Mouse (Mus musculus) forebrain, embryonic 11.5 days (tissue): ENCODE measurements around the gene Rnf115. TPM values are rescaled to one million over a fixed set of nuclear protein-coding genes. Genes with fewer than 3 reads are reported as not detected.

Experiments
- ATAC-seq: fragments of 200-750 bp; cut with Nextera tagmentation; replicated peaks from 2 replicates; pipeline ENCODE4 v1.8.0; 2017; ENCODE audit warnings: moderate TSS enrichment; ENCODE audit not compliant: low FRiP score
- DNase-seq: peaks from one replicate; pipeline ENCODE4 v3.0.0-alpha.2; 2017; ENCODE audit warnings: low spot score
- H3K27ac ChIP-seq: fragments of 300-500 bp; sonication (generic); 2 replicates; pipeline ENCODE4 v1.5.1; 2014; ENCODE audit warnings: low read depth, low read length
- H3K27me3 ChIP-seq: fragments of 300-500 bp; sonication (generic); 2 replicates; pipeline ENCODE4 v1.6.1; 2014; ENCODE audit warnings: mild to moderate bottlenecking, low read length, mixed read lengths; ENCODE audit not compliant: control insufficient read depth, insufficient read depth
- H3K36me3 ChIP-seq: fragments of 300-500 bp; sonication (generic); 2 replicates; pipeline ENCODE4 v1.6.1; 2014; ENCODE audit warnings: mild to moderate bottlenecking, low read length, moderate library complexity, mixed read lengths; ENCODE audit not compliant: control insufficient read depth, insufficient read depth
- H3K4me1 ChIP-seq: fragments of 300-500 bp; sonication (generic); replicated peaks from 2 replicates; pipeline ENCODE4 v1.6.1; 2014; ENCODE audit warnings: low read length, mixed read lengths; ENCODE audit not compliant: control insufficient read depth, insufficient read depth
- H3K4me2 ChIP-seq: fragments of 300-500 bp; sonication (generic); 2 replicates; pipeline ENCODE4 v1.6.1; 2014; ENCODE audit warnings: low read depth, mild to moderate bottlenecking, low read length, moderate library complexity, mixed read lengths; ENCODE audit not compliant: severe bottlenecking
- H3K4me3 ChIP-seq: fragments of 300-500 bp; sonication (generic); 2 replicates; pipeline ENCODE4 v1.5.1; 2014; ENCODE audit warnings: low read depth, low read length
- H3K9ac ChIP-seq: fragments of 300-500 bp; sonication (generic); 2 replicates; pipeline ENCODE4 v1.6.1; 2014; ENCODE audit warnings: low read length
- H3K9me3 ChIP-seq: fragments of 300-500 bp; sonication (generic); 2 replicates; pipeline ENCODE4 v1.6.1; 2016; ENCODE audit warnings: low read length, mixed read lengths; ENCODE audit not compliant: control insufficient read depth
- WGBS: fragments of 180-500 bp; shearing (Covaris S2); extraction: QIAGEN DNeasy Blood & Tissue Kit; methylation state at CpG from one replicate; pipeline ENCODE4 v1.1.7; 2014; 5-methylcytosine and 5-hydroxymethylcytosine counted together
- polyA plus RNA-seq: library from polyadenylated mRNA; unstranded; fragments of >200 nt; fragmentation: Nextera tagmentation; extraction: Ambion mirVana; gene quantifications from 2 replicates; pipeline ENCODE4 v1.2.1, GENCODE M21; 2014

Rnf115 gene
- polyA plus RNA-seq, 1 experiment from 2014 or later, result 95.3 TPM

- H3K36me3 ChIP-seq, result no peaks in the 10 kb centered on the region
- no peak overlapping the region for H3K4me3 ChIP-seq
- no peaks in the 10 kb centered on the region for H3K9me3 ChIP-seq
- no peak overlapping the region for H3K27ac ChIP-seq
- DNase-seq (no peak), ATAC-seq (no peak)
- H3K4me1 ChIP-seq, result no peaks in the 10 kb centered on the region
- H3K27me3 ChIP-seq, result no peaks in the 10 kb centered on the region
- WGBS, result 75% methylated on average over 1 of the region's 1 CpGs
- H3K4me2 ChIP-seq, result no peak overlapping the region
- H3K9ac ChIP-seq, result no peak overlapping the region
These were observed 45.5 kb downstream of the Rnf115 start for GRCm38 (mm10) chr3:96772949-96773348.

GRCm38 (mm10) chr3:96777120-96777519 is 49.7 kb downstream of the Rnf115 start:
- Histone ChIP-seq H3K27ac (no peak overlapping the region), H3K4me3 (no peak overlapping the region), H3K4me1 (no peaks in the 10 kb centered on the region), H3K4me2 (no peak overlapping the region), H3K9ac (no peak overlapping the region), H3K27me3 (no peaks in the 10 kb centered on the region), H3K36me3 (no peaks in the 10 kb centered on the region), H3K9me3 (no peaks in the 10 kb centered on the region)
- 83% methylated on average over 3 of the region's 3 CpGs for WGBS
- ATAC-seq, result no peak
- no peak for DNase-seq

- no peak overlapping the region for H3K9ac ChIP-seq
- H3K4me2 ChIP-seq, result no peak overlapping the region
- no peaks in the 10 kb centered on the region for H3K4me1 ChIP-seq
- H3K27me3 ChIP-seq, result no peaks in the 10 kb centered on the region
- 85% methylated on average over 8 of the region's 8 CpGs for WGBS
- no peaks in the 10 kb centered on the region for H3K9me3 ChIP-seq
- DNase-seq, result no peak
- H3K36me3 ChIP-seq, result no peaks in the 10 kb centered on the region; the same call in 1 of the 2 replicates
- H3K27ac ChIP-seq, result no peak overlapping the region
- no peak overlapping the region for H3K4me3 ChIP-seq
- no peak for ATAC-seq
These were observed 54.8 kb downstream of the Rnf115 start for GRCm38 (mm10) chr3:96782236-96782635.

GRCm38 (mm10) chr3:96787784-96788183 is 60.3 kb downstream of the Rnf115 start:
- ATAC-seq (no peak), DNase-seq (no peak)
- no peaks in the 10 kb centered on the region for H3K9me3 ChIP-seq
- 86% methylated on average over 1 of the region's 1 CpGs for WGBS
- no peak overlapping the region for H3K27ac ChIP-seq
- H3K27me3 ChIP-seq, result no peaks in the 10 kb centered on the region
- H3K4me3 ChIP-seq, result no peak overlapping the region
- H3K9ac ChIP-seq, result no peak overlapping the region
- H3K4me2 ChIP-seq, result no peak overlapping the region
- no peaks in the 10 kb centered on the region; the same call in 1 of the 2 replicates for H3K36me3 ChIP-seq
- H3K4me1 ChIP-seq, result no peaks in the 10 kb centered on the region

DNA sequence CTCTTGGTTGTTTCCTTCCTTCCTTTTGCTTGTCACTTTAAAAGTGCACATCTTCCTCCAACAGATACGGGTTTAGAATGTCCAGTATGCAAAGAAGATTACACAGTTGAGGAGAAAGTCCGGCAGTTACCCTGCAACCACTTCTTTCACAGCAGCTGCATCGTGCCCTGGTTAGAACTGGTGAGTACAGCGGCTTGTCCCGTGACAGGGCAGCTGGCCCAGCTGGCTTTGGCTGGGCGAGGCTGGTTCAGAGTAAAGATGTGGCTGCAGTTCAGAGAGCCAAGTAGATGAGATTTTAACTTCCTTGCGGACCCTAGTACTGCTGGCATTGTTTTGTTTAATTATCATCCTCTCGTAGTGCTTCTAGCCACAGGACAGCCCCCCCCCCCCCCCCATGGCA is 61.0 kb downstream of the Rnf115 start:
- Histone ChIP-seq H3K27me3 (no peaks in the 10 kb centered on the region), H3K36me3 (no peaks in the 10 kb centered on the region; the same call in 1 of the 2 replicates), H3K9me3 (no peaks in the 10 kb centered on the region), H3K4me1 (no peaks in the 10 kb centered on the region), H3K4me3 (no peak overlapping the region), H3K9ac (no peak overlapping the region), H3K27ac (no peak overlapping the region), H3K4me2 (no peak overlapping the region)
- ATAC-seq (no peak), DNase-seq (no peak)
- WGBS, result 89% methylated on average over 8 of the region's 8 CpGs

- Histone ChIP-seq H3K27me3 (no peaks in the 10 kb centered on the region), H3K4me2 (no peak overlapping the region), H3K9me3 (no peaks in the 10 kb centered on the region), H3K9ac (no peak overlapping the region), H3K36me3 (no peaks in the 10 kb centered on the region), H3K4me3 (no peak overlapping the region), H3K4me1 (no peaks in the 10 kb centered on the region), H3K27ac (no peak overlapping the region)
- ATAC-seq (no peak), DNase-seq (no peak)
- 88% methylated on average over 11 of the region's 11 CpGs for WGBS
These were observed 72.8 kb downstream of the Rnf115 start for GRCm38 (mm10) chr3:96800254-96800653.

- Histone ChIP-seq H3K27ac (no peak overlapping the region), H3K9ac (no peak overlapping the region), H3K36me3 (no peaks in the 10 kb centered on the region), H3K4me2 (no peak overlapping the region), H3K9me3 (no peaks in the 10 kb centered on the region), H3K4me1 (no peaks in the 10 kb centered on the region), H3K27me3 (no peaks in the 10 kb centered on the region), H3K4me3 (no peak overlapping the region)
- 77% methylated on average over 1 of the region's 1 CpGs for WGBS
- no peak for ATAC-seq
- DNase-seq, result no peak
These were observed 74.8 kb downstream of the Rnf115 start for GRCm38 (mm10) chr3:96802214-96802613.

- Histone ChIP-seq H3K4me2 (no peak overlapping the region), H3K9ac (no peak overlapping the region), H3K27ac (no peak overlapping the region), H3K9me3 (no peaks in the 10 kb centered on the region), H3K4me1 (no peaks in the 10 kb centered on the region), H3K4me3 (no peak overlapping the region), H3K36me3 (no peaks in the 10 kb centered on the region), H3K27me3 (no peaks in the 10 kb centered on the region)
- DNase-seq (no peak), ATAC-seq (no peak)
- 72% methylated on average over 3 of the region's 3 CpGs for WGBS
These were observed 80.7 kb downstream of the Rnf115 start for GRCm38 (mm10) chr3:96808136-96808535.

DNA sequence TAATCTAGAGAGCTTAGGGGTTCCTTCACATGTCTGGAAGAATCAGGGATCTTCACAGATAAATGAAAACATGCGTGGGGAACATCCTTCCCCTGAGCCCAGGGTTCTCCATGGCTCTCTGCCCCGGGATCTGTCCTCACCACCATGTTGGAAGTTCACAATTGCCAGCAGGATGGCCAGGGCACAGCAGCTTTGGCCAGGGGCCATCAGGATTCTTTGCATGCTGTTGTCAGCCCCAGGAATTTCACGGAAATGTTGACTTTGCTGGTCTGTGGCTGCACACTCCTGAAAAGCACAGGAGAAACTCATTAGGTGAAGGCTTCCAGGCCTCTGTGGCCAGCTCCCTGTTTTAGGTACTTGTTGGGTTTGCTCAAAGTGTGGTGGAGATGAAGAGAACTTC is 81.2 kb downstream of the Rnf115 start:
- no peaks in the 10 kb centered on the region for H3K27me3 ChIP-seq
- no peak overlapping the region for H3K9ac ChIP-seq
- ATAC-seq, result no peak
- no peak for DNase-seq
- H3K4me3 ChIP-seq, result no peak overlapping the region
- no peak overlapping the region for H3K27ac ChIP-seq
- H3K4me2 ChIP-seq, result no peak overlapping the region
- H3K4me1 ChIP-seq, result no peaks in the 10 kb centered on the region
- no peaks in the 10 kb centered on the region for H3K9me3 ChIP-seq
- 84% methylated on average over 3 of the region's 3 CpGs for WGBS
- no peaks in the 10 kb centered on the region for H3K36me3 ChIP-seq
